Mouse (Mus musculus): ENCODE results near the gene Olfr1314. TPM values are rescaled to one million over a fixed set of nuclear protein-coding genes. Genes with fewer than 3 reads are reported as not detected.

Olfr1314 gene
- not detected for total RNA-seq (2022)

GRCm38 (mm10) chr2:112096681-112097080, at the start of gene Olfr1314:
TSS of gene Olfr1314 (minus strand) at chr2:112096781.
- DNase-seq (ENCODE audit: low spot score in 2 of 2): no peak

GRCm38 (mm10) chr2:112140029-112140428, 43.4 kb upstream of the Olfr1314 start, which contains the start of gene Olfr1317:
TSS of gene Olfr1317 (plus strand) at chr2:112140329.
- no peak for DNase-seq (ENCODE audit: low spot score in 2 of 2)

- no peak for DNase-seq (ENCODE audit: low spot score in 2 of 2)
Observed at GRCm38 (mm10) chr2:112134877-112135276, 38.3 kb upstream of the Olfr1314 start, which contains the start of gene Olfr1316. TSS of gene Olfr1316 (minus strand) at chr2:112134977.

GRCm38 (mm10) chr2:112115340-112115739, 18.8 kb upstream of the Olfr1314 start, which contains the start of gene Olfr1315-ps1:
TSS of gene Olfr1315-ps1 (minus strand) at chr2:112115440.
- no peak for DNase-seq (ENCODE audit: low spot score in 2 of 2)

- no peak for DNase-seq (ENCODE audit: low spot score in 2 of 2)
Observed at GRCm38 (mm10) chr2:112077743-112078142, 18.8 kb downstream of the Olfr1314 start, which contains the start of gene Olfr1313. TSS of gene Olfr1313 (minus strand) at chr2:112077843.

- no peak for DNase-seq (ENCODE audit: low spot score in 2 of 2)
Observed at GRCm38 (mm10) chr2:112050138-112050537, 46.4 kb downstream of the Olfr1314 start, which contains the start of gene Olfr1312. TSS of gene Olfr1312 (minus strand) at chr2:112050238.

Other genes starting within 250 kb of the Olfr1314 start
- gene Olfr1305, start 219.6 kb downstream of the Olfr1314 start, total RNA-seq (2022): not detected
- gene Olfr1306, start 180.5 kb downstream of the Olfr1314 start, total RNA-seq (2022): not detected
- gene Olfr1307, start 147.3 kb downstream of the Olfr1314 start, total RNA-seq (2022): under 1 TPM in 1 of 4 experiments, not detected in 3; 0.02 TPM
- gene Olfr1308, start 131.8 kb downstream of the Olfr1314 start, total RNA-seq (2022): not detected
- gene Olfr1309, start 106.5 kb downstream of the Olfr1314 start, total RNA-seq (2022): not detected
- not detected for gene Olfr1310, start 84.1 kb downstream of the Olfr1314 start, total RNA-seq (2022)
- gene Olfr1311, start 72.4 kb downstream of the Olfr1314 start, total RNA-seq (2022): not detected
- not detected for gene Olfr1312, start 46.5 kb downstream of the Olfr1314 start, total RNA-seq (2022)
- not detected for gene Olfr1313, start 18.9 kb downstream of the Olfr1314 start, total RNA-seq (2022)
- gene Olfr1315-ps1, start 18.7 kb upstream of the Olfr1314 start, total RNA-seq (2022): not detected
- gene Olfr1316, start 38.2 kb upstream of the Olfr1314 start, total RNA-seq (2022): not detected
- gene Olfr1317, start 43.5 kb upstream of the Olfr1314 start, total RNA-seq (2022): not detected
- gene Olfr1318, start 57.4 kb upstream of the Olfr1314 start, total RNA-seq (2022): not detected
- gene Lpcat4, start 142.7 kb upstream of the Olfr1314 start, total RNA-seq (2022): 1 to 10 TPM in 2 of 4 experiments, under 1 TPM in 2; 0.61 to 1.3 (median 0.97) TPM
- gene Nutm1, start 162.5 kb upstream of the Olfr1314 start, total RNA-seq (2022): not detected
- gene Nop10, start 165.1 kb upstream of the Olfr1314 start, total RNA-seq (2022): 10 to 100 TPM; 50.0 to 61.0 (median 55.2) TPM
- gene Slc12a6, start 169.0 kb upstream of the Olfr1314 start, total RNA-seq (2022): 10 to 100 TPM; 26.2 to 30.9 (median 27.1) TPM
- gene Gm21985, start 169.5 kb upstream of the Olfr1314 start, total RNA-seq (2022): under 1 TPM in 3 of 4 experiments, not detected in 1; 0.72 to 0.89 (median 0.87) TPM

Data from gastrocnemius, adult 8-10 months (tissue).